Mouse (Mus musculus) forebrain, embryonic 14.5 days (tissue): ENCODE data around the gene Pole2. TPM values are rescaled to one million over a fixed set of nuclear protein-coding genes. Genes with fewer than 3 reads are reported as not detected.
A peak's percentile ranks its signal among the peaks of the same experiment; 100 is the strongest.

ENCODE experiments used
- ATAC-seq: fragments of 200-750 bp; cut with Nextera tagmentation; 2 replicates; pipeline ENCODE4 v1.8.0; 2017; ENCODE audit warnings: mild to moderate bottlenecking, moderate library complexity
- DNase-seq: peaks from one replicate; pipeline ENCODE4 v3.0.0-alpha.2; 2015; ENCODE audit warnings: low spot score
- H3K27ac ChIP-seq: fragments of 300-500 bp; sonication (generic); 2 replicates; pipeline ENCODE4 v1.5.1; 2014; ENCODE audit warnings: low read depth, mild to moderate bottlenecking, control low read depth, low read length, moderate library complexity
- H3K27me3 ChIP-seq: fragments of 300-500 bp; sonication (generic); replicated peaks from 2 replicates; pipeline ENCODE4 v1.6.1; 2014; ENCODE audit warnings: low read length, control low read depth, mixed read lengths; ENCODE audit not compliant: control insufficient read depth, insufficient read depth
- H3K36me3 ChIP-seq: fragments of 300-500 bp; sonication (generic); 2 replicates; pipeline ENCODE4 v1.6.1; 2014; ENCODE audit warnings: low read length, control low read depth; ENCODE audit not compliant: control insufficient read depth, insufficient read depth
- H3K4me1 ChIP-seq: fragments of 300-500 bp; sonication (generic); 2 replicates; pipeline ENCODE4 v1.6.1; 2014; ENCODE audit warnings: antibody characterized with exemption, low read length, control low read depth; ENCODE audit not compliant: control insufficient read depth, insufficient read depth
- H3K4me2 ChIP-seq: fragments of 300-500 bp; sonication (generic); 2 replicates; pipeline ENCODE4 v1.6.1; 2014; ENCODE audit warnings: mild to moderate bottlenecking, control low read depth, low read length
- H3K4me3 ChIP-seq: fragments of 300-500 bp; sonication (generic); 2 replicates; pipeline ENCODE4 v1.5.1; 2014; ENCODE audit warnings: low read depth, low read length, control low read depth
- H3K9ac ChIP-seq: fragments of 300-500 bp; sonication (generic); 2 replicates; pipeline ENCODE4 v1.6.1; 2014; ENCODE audit warnings: mild to moderate bottlenecking, low read length, control low read depth, moderate library complexity
- H3K9me3 ChIP-seq: fragments of 300-500 bp; sonication (generic); replicated peaks from 2 replicates; pipeline ENCODE4 v1.6.1; 2016; ENCODE audit warnings: low read length, control low read depth, mixed read lengths; ENCODE audit not compliant: control insufficient read depth
- WGBS: fragments of 180-500 bp; shearing (Covaris S2); extraction: QIAGEN DNeasy Blood & Tissue Kit; methylation state at CpG from one replicate; pipeline ENCODE4 v1.1.7; 2014; 5-methylcytosine and 5-hydroxymethylcytosine counted together
- polyA plus RNA-seq: library from polyadenylated mRNA; unstranded; fragments of >200 nt; fragmentation: Nextera tagmentation; extraction: Ambion mirVana; gene quantifications from 2 replicates; pipeline ENCODE4 v1.2.1, GENCODE M21; 2014

Pole2 gene
- polyA plus RNA-seq, 1 experiment from 2014 or later = 13.9 TPM

DNA sequence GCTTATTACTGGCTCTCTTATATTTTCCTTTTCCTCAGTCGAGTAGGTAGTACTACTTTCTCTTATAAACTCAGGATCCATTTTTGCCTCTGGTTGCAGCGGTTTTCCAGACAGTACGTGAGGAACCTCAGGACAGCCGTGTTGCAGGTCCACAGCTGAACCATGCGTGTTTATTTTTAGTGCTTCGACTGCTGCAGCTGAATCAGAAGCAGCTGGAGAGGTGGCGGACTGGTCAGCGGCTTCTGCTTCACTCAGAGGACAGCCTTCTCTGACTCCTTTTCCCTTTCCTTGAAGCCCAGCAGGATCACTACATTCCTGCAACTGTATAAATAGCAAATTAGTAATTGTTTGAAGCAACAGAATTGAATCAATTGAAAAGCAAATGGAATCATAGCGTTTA lies 37.9 kb downstream of the Pole2 start:
- ATAC-seq (no peak), DNase-seq (no peak)
- no peak overlapping the region for H3K4me2 ChIP-seq
- H3K9ac ChIP-seq = no peak overlapping the region
- H3K27me3 ChIP-seq = no peaks in the 10 kb centered on the region
- no peak overlapping the region for H3K27ac ChIP-seq
- peaks cover 29% of the 10 kb centered on the region for H3K36me3 ChIP-seq
- no peak overlapping the region for H3K4me3 ChIP-seq
- H3K4me1 ChIP-seq = peaks cover 8% of the 10 kb centered on the region
- H3K9me3 ChIP-seq = no peaks in the 10 kb centered on the region
- 95% methylated on average over 9 of the region's 9 CpGs for WGBS

DNA sequence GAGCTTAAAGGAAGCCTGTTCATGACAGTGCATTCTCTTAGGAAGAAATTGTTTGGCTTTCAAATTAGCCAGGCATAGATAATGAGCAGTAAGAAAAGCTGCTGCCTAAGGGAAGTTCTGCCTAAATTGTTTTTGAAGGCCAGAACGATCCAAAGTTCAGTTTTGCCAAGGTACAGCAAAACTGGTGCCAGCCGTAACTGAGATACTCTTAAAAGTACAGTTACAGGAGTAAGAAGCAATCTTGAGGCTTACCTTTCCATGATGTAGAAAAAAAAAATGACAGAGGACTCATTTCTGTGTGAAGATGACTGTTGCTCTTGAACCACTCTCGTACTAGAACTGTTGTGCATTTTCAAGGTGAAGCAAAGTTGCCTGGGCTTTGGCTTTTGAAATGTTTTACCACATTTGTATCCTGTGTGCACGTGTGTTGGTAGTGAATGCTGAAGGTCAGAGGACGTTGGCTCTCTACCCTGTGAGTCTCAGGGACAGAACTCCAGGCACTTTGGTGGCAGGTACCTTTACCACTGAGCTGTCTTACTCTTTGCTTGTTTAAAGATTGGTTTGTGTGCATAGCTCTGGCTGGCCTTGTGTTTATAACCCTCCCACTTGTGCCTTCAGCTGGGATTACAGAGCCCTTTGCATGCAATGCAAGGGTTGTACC lies 41.1 kb downstream of the Pole2 start:
- peaks cover 30% of the 10 kb centered on the region for H3K36me3 ChIP-seq
- H3K4me2 ChIP-seq = no peak overlapping the region
- no peak for ATAC-seq
- 55% methylated on average over 5 of the region's 5 CpGs for WGBS
- H3K9me3 ChIP-seq = no peaks in the 10 kb centered on the region
- no peaks in the 10 kb centered on the region for H3K27me3 ChIP-seq
- no peak for DNase-seq
- H3K4me1 ChIP-seq = peaks cover 12% of the 10 kb centered on the region
- H3K4me3 ChIP-seq = no peak overlapping the region
- no peak overlapping the region for H3K9ac ChIP-seq
- no peak overlapping the region for H3K27ac ChIP-seq

DNA sequence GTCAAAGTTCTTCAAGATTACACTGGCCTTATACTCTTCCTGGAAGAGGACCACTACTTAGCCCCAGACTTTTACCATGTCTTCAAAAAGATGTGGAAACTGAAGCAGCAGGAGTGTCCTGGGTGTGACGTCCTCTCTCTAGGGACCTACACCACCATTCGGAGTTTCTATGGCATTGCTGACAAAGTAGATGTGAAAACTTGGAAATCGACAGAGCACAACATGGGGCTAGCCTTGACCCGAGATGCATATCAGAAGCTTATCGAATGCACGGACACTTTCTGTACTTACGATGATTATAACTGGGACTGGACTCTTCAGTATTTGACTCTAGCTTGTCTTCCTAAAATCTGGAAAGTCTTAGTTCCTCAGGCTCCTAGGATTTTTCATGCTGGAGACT lies 42.6 kb downstream of the Pole2 start:
- no peak for ATAC-seq
- peak overlapping the region; percentile 63 for H3K4me2 ChIP-seq
- H3K27me3 ChIP-seq = no peaks in the 10 kb centered on the region
- peaks cover 33% of the 10 kb centered on the region for H3K36me3 ChIP-seq
- peak overlapping the region; percentile 90 for H3K9ac ChIP-seq
- H3K4me3 ChIP-seq = peak overlapping the region; percentile 84
- H3K9me3 ChIP-seq = no peaks in the 10 kb centered on the region
- no peak overlapping the region for H3K27ac ChIP-seq
- H3K4me1 ChIP-seq = peaks cover 12% of the 10 kb centered on the region
- DNase-seq = no peak
- 77% methylated on average over 7 of the region's 7 CpGs for WGBS

DNA sequence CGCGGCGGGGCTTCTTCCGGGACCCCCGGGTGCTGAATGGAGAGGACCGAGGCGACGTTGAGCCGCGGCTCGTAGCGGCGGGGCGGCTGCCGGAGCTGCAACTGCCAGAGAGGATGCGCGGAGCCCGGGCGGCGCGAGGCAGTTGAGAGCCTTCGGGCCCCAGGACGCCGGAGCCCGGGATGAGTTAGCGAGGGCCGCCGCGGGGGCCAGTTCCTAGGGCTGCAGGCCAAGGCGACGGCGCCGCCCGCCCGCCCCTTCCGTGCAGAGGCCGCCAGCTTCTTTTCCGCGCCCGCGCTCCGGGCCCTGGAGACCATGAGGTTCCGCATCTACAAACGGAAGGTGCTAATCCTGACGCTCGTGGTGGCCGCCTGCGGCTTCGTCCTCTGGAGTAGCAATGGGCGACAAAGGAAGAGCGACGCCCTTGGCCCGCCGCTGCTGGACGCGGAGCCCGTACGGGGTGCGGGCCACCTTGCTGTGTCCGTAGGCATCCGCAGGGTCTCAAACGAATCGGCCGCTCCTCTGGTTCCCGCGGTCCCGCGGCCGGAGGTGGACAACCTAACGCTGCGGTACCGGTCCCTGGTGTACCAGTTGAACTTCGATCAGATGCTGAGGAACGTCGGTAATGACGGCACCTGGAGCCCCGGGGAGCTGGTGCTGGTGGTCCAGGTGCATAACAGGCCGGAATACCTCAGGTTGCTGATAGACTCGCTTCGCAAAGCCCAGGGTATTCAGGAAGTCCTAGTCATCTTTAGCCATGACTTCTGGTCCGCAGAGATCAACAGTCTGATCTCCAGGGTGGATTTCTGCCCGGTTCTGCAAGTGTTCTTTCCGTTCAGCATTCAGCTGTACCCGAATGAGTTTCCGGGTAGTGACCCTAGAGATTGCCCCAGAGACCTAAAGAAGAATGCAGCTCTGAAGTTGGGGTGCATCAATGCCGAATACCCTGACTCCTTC lies 43.4 kb downstream of the Pole2 start:
- Histone ChIP-seq H3K27me3 (no peaks in the 10 kb centered on the region), H3K9ac (peak overlapping the region; percentile 90), H3K9me3 (no peaks in the 10 kb centered on the region), H3K4me1 (peaks cover 12% of the 10 kb centered on the region), H3K4me2 (peak overlapping the region; percentile 63), H3K27ac (peak overlapping the region; percentile 89), H3K36me3 (peaks cover 26% of the 10 kb centered on the region), H3K4me3 (peak overlapping the region; percentile 84)
- DNase-seq = peak; percentile 57
- ATAC-seq = peak; percentile 70
- WGBS = 1% methylated on average over 86 of the region's 86 CpGs

DNA sequence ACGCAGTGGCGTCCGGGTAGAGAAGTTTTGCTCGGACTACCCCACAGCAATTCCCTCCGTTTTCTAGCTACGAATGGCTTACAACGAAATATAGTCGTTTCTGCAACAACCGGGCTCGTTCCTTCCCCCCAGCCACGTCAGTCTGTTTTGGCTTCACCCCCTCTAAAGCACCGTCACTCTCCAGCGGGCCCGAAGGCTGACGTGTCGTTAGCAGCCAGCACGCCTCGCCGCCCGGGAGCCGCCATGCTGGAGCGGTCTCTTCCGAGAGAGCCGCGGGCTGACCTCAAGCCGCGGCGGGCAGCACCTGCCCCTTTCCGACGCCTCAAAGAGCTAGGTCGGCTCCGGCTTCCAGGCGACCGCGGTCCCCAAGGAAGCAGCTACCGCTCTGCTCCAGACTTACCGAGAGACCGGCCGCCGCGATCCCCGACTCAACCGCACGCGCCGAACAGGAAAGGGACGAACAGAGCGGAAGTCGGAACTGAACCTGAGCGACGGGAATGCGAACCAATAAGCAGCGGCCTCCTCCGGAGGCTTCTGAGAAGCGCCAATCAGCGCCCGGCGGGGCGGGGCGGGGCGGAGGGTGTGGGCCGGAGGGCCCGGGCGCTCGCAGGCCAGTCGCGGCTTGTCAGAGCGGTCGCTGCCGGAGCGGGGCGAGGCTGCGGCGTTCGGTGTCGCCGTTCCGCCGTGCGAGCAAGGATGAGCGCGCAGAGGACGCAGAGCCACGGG lies 44.2 kb downstream of the Pole2 start, which contains the start of the genes Rpl36al and Mgat2:
Rpl36al (minus strand) TSS at position 501 of the 726 bp plus-strand sequence.
Mgat2 (plus strand) TSS at position 575 of the 726 bp plus-strand sequence.
- peak within 1 kb of the TSS; percentile 89 for H3K27ac ChIP-seq
- peak within 1 kb of the TSS; percentile 85 for H3K4me2 ChIP-seq
- no peaks in the 10 kb centered on the region for H3K9me3 ChIP-seq
- peaks cover 19% of the 10 kb centered on the region for H3K36me3 ChIP-seq
- ATAC-seq (peak; percentile 100), DNase-seq (peak; percentile 99)
- H3K27me3 ChIP-seq = no peaks in the 10 kb centered on the region
- H3K9ac ChIP-seq = peak within 1 kb of the TSS; percentile 90
- H3K4me1 ChIP-seq = peaks cover 12% of the 10 kb centered on the region
- under 1% methylated on average over 84 of the region's 84 CpGs for WGBS
- H3K4me3 ChIP-seq = peak within 1 kb of the TSS; percentile 84

DNA sequence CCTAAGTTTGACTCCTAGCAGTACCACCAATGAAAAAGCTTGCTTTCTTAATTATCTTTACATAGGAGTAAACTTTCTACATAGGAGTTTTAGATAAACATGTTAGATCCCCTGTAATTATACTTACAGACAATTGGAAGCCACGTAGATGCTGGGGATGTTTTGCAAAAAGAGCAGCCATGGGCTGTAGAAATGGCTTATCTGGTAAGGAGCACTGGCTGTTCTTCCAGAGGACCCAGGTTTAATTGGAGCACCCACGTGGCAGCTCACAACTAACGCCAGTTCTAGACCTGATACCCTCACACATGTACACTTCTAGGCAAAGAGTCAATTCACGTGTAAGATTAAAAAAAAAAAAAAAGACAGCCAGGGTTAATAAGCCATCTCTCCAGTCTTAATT lies 46.2 kb downstream of the Pole2 start:
- H3K27ac ChIP-seq = no peak overlapping the region
- H3K4me2 ChIP-seq = no peak overlapping the region
- no peak for DNase-seq
- 84% methylated on average over 4 of the region's 4 CpGs for WGBS
- H3K36me3 ChIP-seq = peaks cover 9% of the 10 kb centered on the region
- peaks cover 12% of the 10 kb centered on the region for H3K4me1 ChIP-seq
- no peak overlapping the region for H3K4me3 ChIP-seq
- no peaks in the 10 kb centered on the region for H3K9me3 ChIP-seq
- no peaks in the 10 kb centered on the region for H3K27me3 ChIP-seq
- H3K9ac ChIP-seq = no peak overlapping the region
- no peak for ATAC-seq

DNA sequence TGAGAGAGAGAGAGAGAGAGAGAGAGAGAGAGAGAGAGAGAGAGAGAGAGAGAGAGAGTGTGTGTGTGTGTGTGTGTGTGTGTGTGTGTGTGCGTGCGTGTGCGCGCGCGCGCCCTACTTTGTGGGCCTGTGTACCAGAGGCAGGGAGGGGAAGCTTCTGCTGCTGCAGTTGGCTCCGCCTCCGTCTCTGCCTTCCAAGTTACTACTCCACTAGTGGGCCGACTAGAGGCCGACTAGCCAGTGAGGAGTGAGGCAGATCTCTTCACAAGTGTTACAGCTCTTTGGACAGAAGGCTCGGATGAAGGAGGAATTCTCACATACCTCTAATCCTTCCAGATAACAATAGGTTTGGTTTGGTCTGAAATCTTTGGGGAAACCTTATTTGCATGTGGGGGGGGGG lies 48.6 kb downstream of the Pole2 start:
- H3K36me3 ChIP-seq = peaks cover 13% of the 10 kb centered on the region
- no peaks in the 10 kb centered on the region for H3K27me3 ChIP-seq
- peaks cover 3% of the 10 kb centered on the region; the same call in 1 of the 2 replicates for H3K4me1 ChIP-seq
- no peak for ATAC-seq
- WGBS = 74% methylated on average over 12 of the region's 12 CpGs
- DNase-seq = no peak
- no peak overlapping the region for H3K27ac ChIP-seq
- H3K4me2 ChIP-seq = no peak overlapping the region
- H3K9ac ChIP-seq = no peak overlapping the region
- H3K9me3 ChIP-seq = no peaks in the 10 kb centered on the region
- no peak overlapping the region for H3K4me3 ChIP-seq

DNA sequence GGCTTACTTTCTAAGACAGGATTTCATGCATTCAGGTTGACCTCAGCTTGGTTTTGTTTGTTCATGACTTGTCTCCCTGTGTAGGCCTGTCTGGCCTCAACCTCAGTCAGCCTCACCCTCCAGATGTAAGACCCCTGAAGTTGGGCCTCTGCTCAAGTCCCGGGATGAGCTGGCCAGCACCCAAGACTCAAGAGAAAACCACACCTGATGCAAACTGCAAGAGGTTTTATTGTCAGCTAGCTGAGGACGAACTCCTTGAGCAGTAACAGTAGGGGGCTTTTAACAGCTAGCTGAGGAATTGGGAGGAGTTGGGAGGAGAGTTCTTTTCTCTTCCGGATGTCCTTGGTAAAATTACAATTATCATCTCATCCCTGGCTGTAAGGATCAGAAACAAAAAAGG lies 50.5 kb downstream of the Pole2 start:
- WGBS = 71% methylated on average over 3 of the region's 3 CpGs

More for the DNA sequence above, 50.5 kb downstream of the Pole2 start:
- H3K9ac ChIP-seq = no peak overlapping the region
- DNase-seq (no peak), ATAC-seq (no peak)
- H3K4me2 ChIP-seq = no peak overlapping the region
- H3K4me1 ChIP-seq = no peaks in the 10 kb centered on the region
- H3K27ac ChIP-seq = no peak overlapping the region
- H3K9me3 ChIP-seq = no peaks in the 10 kb centered on the region
- H3K36me3 ChIP-seq = peaks cover 13% of the 10 kb centered on the region
- no peaks in the 10 kb centered on the region for H3K27me3 ChIP-seq
- H3K4me3 ChIP-seq = no peak overlapping the region
